20 mouse cellular contexts compared by ENCODE assay signal in genomic region chr5:136274739-136275138, GRCm38 (mm10). TPM values are rescaled to one million over a fixed set of nuclear protein-coding genes. Genes with fewer than 3 reads are reported as not detected.
DNase-seq lines count a peak whose midpoint lies in the region; ATAC-seq and TF ChIP-seq lines count a peak whose summit lies in the region.
"Had no signal": no experiment of that assay in that cellular context is flagged by ENCODE, and none has a peak within 500 bp of the region (broad histone marks: within the 10 kb centered on the region; RNA-seq: fewer than 3 reads in every experiment).

No protein-coding gene starts in this region.

- no peaks in the 10 kb centered on the region for H3K27me3 ChIP-seq in forebrain, embryonic 12.5 days
- H3K27me3 ChIP-seq in forebrain, embryonic 13.5 days: no peaks in the 10 kb centered on the region
- peaks cover 4% of the 10 kb centered on the region; the same call in 1 of the 2 replicates for H3K27me3 ChIP-seq in E14TG2a.4 (ENCODE audit: insufficient read depth, low read length)
- H3K27me3 ChIP-seq: embryonic facial prominence, embryonic 13.5 days; heart, embryonic 12.5 days had no signal

- 0 out of 2 replicates have a peak overlapping the region, but pooled peaks have one; percentile 19 for H3K27ac ChIP-seq in forebrain, embryonic 12.5 days
- H3K27ac ChIP-seq in forebrain, embryonic 13.5 days: no peak overlapping the region
- H3K27ac ChIP-seq in ES-E14 (ENCODE audit: insufficient read depth, low read depth, low read length, poor library complexity, severe bottlenecking): no peak overlapping the region
- H3K27ac ChIP-seq: embryonic facial prominence, embryonic 13.5 days; gastrocnemius, adult 2 months; hindbrain, embryonic 10.5 days; hindbrain, embryonic 14.5 days had no signal

- no peak for ATAC-seq in forebrain, embryonic 12.5 days (ENCODE audit: low FRiP score)
- ATAC-seq in forebrain, embryonic 13.5 days: no peak
- ATAC-seq: forebrain, embryonic 14.5 days had no signal

- H3K36me3 ChIP-seq in forebrain, embryonic 12.5 days (replicated peaks): peaks cover 76% of the 10 kb centered on the region
- H3K36me3 ChIP-seq in forebrain, embryonic 13.5 days (ENCODE audit: poor library complexity, severe bottlenecking): peaks cover 73% of the 10 kb centered on the region
- H3K36me3 ChIP-seq in E14TG2a.4 (ENCODE audit: insufficient read depth, low read length): peaks cover 53% of the 10 kb centered on the region
- peaks cover 13% of the 10 kb centered on the region; the same call in 1 of the 2 replicates for H3K36me3 ChIP-seq in ES-E14 (ENCODE audit: control insufficient read depth, insufficient read depth, low read length, poor library complexity, severe bottlenecking)

- no peaks in the 10 kb centered on the region for H3K4me1 ChIP-seq in forebrain, embryonic 12.5 days
- no peaks in the 10 kb centered on the region for H3K4me1 ChIP-seq in forebrain, embryonic 13.5 days
- H3K4me1 ChIP-seq in E14TG2a.4 (replicated peaks; ENCODE audit: low read depth, low read length) (peaks cover 18% of the 10 kb centered on the region), ES-E14 (ENCODE audit: control insufficient read depth in 2 of 2, insufficient read depth in 2 of 2, low read length in 2 of 2, poor library complexity in 1 of 2) (peaks cover 0 to 4% of the 10 kb centered on the region in 2 experiments; a peak in 1 of 4 replicates)
- H3K4me1 ChIP-seq: heart, embryonic 12.5 days had no signal

- H3K4me2 ChIP-seq in forebrain, embryonic 12.5 days: no peak overlapping the region
- no peak overlapping the region for H3K4me2 ChIP-seq in forebrain, embryonic 13.5 days
- H3K4me2 ChIP-seq: embryonic facial prominence, embryonic 13.5 days; heart, embryonic 12.5 days; hindbrain, embryonic 14.5 days had no signal

- H3K4me3 ChIP-seq in forebrain, embryonic 12.5 days (replicated peaks): no peak overlapping the region
- H3K4me3 ChIP-seq in forebrain, embryonic 13.5 days: no peak overlapping the region
- H3K4me3 ChIP-seq in E14TG2a.4 (replicated peaks; ENCODE audit: low read length) (peak overlapping the region; percentile 80), ES-E14 (ENCODE audit: insufficient read depth in 1 of 2, low read depth in 1 of 2, low read length in 2 of 2, poor library complexity in 1 of 2, severe bottlenecking in 1 of 2) (peak overlapping the region; percentile 55 to 70)
- H3K4me3 ChIP-seq: embryonic facial prominence, embryonic 13.5 days; gastrocnemius, adult 2 months; heart, embryonic 12.5 days; hindbrain, embryonic 10.5 days had no signal

- no peaks in the 10 kb centered on the region for H3K9me3 ChIP-seq in forebrain, embryonic 12.5 days
- H3K9me3 ChIP-seq in forebrain, embryonic 13.5 days (replicated peaks): no peaks in the 10 kb centered on the region
- H3K9me3 ChIP-seq in E14TG2a.4 (ENCODE audit: low read length) (no peaks in the 10 kb centered on the region), ES-E14 (ENCODE audit: control insufficient read depth, insufficient read depth, low read depth, low read length) (no peaks in the 10 kb centered on the region)
- H3K9me3 ChIP-seq: embryonic facial prominence, embryonic 13.5 days; heart, embryonic 12.5 days; hindbrain, embryonic 10.5 days had no signal

- H3K9ac ChIP-seq in forebrain, embryonic 12.5 days: no peak overlapping the region
- no peak overlapping the region for H3K9ac ChIP-seq in forebrain, embryonic 13.5 days
- H3K9ac ChIP-seq in ES-E14 (ENCODE audit: insufficient read depth, low read depth, low read length, poor library complexity, severe bottlenecking): peak overlapping the region; percentile 55
- H3K9ac ChIP-seq: embryonic facial prominence, embryonic 13.5 days; heart, embryonic 12.5 days; hindbrain, embryonic 14.5 days had no signal

- in situ Hi-C loops in ES-E14 (cut with MboI; ENCODE audit: low sequenced_read_pairs in 2 of 2, unreplicated experiment in 2 of 2): loop anchor here in 1 of 2 experiments (25.0 kb wide), 1 partner anchor 388 kb away; no protein-coding TSS in a partner anchor

- WGBS in forebrain, embryonic 12.5 days: 93% methylated on average over 43 of the region's 43 CpGs
- 89% methylated on average over 43 of the region's 43 CpGs for WGBS in forebrain, embryonic 13.5 days

- DNase-seq in ES-E14 (ENCODE audit: low read depth, low spot score): peak; percentile 40
- DNase-seq in testis, postnatal 14 days (ENCODE audit: low spot score): peak; percentile 89
- DNase-seq in thymus, postnatal 25 days: no peak
- no peak for DNase-seq in urinary bladder, postnatal 36 days (ENCODE audit: low spot score in 2 of 2)
- DNase-seq: adrenal gland, adult 8-10 months; cerebellum, adult 11 months; cerebellum, adult 8-10 months; cerebellum, postnatal 14 days; embryo, embryonic 11 days; gastrocnemius, adult 2 months; gastrocnemius, postnatal 25 days had no signal

- no peak for TF ChIP-seq CTCF in E14TG2a.4 (conservative IDR thresholded peaks at IDR 0.05; ENCODE audit: low read length)

TF ChIP-seq in ES-E14, 5 proteins besides CTCF, POLR2A, EP300 and RAD21:
- 0 out of 2 replicates have a peak, but pooled peaks have one; percentile 30 for TF ChIP-seq HCFC1 (IDR thresholded peaks at IDR 0.05; ENCODE audit: borderline replicate concordance, insufficient read depth, low read length)
- TF ChIP-seq ZC3H11A (IDR thresholded peaks at IDR 0.05; ENCODE audit: borderline replicate concordance, low read depth, low read length): no peak
- TF ChIP-seq ZNF384 (IDR thresholded peaks at IDR 0.05; ENCODE audit: low read depth, low read length): no peak
TF ChIP-seq in ES-E14: peak in this region for 1.

RNA-seq across cellular contexts. Expression of gene Sh2b2, which starts 28.4 kb away (rescaled TPM):
- polyA plus RNA-seq in forebrain, embryonic 12.5 days (2016; fragmentation: Nextera tagmentation; extraction: Ambion mirVana): 19.6 and 21.7 TPM in 2 replicates
- polyA plus RNA-seq in forebrain, embryonic 13.5 days (2015; fragmentation: Nextera tagmentation; extraction: Ambion mirVana): 17.4 and 19.9 TPM in 2 replicates
- total RNA-seq in ES-E14 (2012; rRNA removed): 3.3 and 3.8 TPM in 2 replicates
- total RNA-seq: MEL had no signal

Comparison
In these comparisons a context has a peak if more than half of its experiments do, and no peak if none do; other contexts are left out.
1. H3K4me3 ChIP-seq: peak in E14TG2a.4 (single experiment) and ES-E14 (2 of 2); none in forebrain, embryonic 12.5 days (single experiment) and forebrain, embryonic 13.5 days (single experiment).
2. DNase-seq: peak in ES-E14 (single experiment) and testis, postnatal 14 days (single experiment); none in thymus, postnatal 25 days (single experiment) and urinary bladder, postnatal 36 days (0 of 2).